ENCODE assay signal across 8 mouse cellular contexts in genomic region chr5:137757887-137758286, GRCm38 (mm10). TPM values are rescaled to one million over a fixed set of nuclear protein-coding genes. Genes with fewer than 3 reads are reported as not detected.
DNase-seq lines count a peak whose midpoint lies in the region; ATAC-seq and TF ChIP-seq lines count a peak whose summit lies in the region.

No protein-coding gene starts in this region.

- peak overlapping the region; percentile 41 for H3K4me3 ChIP-seq in gastrocnemius, adult 2 months
- H3K4me3 ChIP-seq in hindbrain, embryonic 13.5 days, result no peak overlapping the region
- H3K4me3 ChIP-seq in neural tube, embryonic 13.5 days, result peak overlapping the region; percentile 5; the same call in 1 of the 2 replicates

- no peak for DNase-seq in gastrocnemius, adult 2 months
- no peak for DNase-seq in gastrocnemius, postnatal 4 days (ENCODE audit: low spot score in 2 of 2)
- peak; percentile 23 for DNase-seq in ovary, postnatal 36 days (ENCODE audit: low spot score)
- DNase-seq in ovary, postnatal 14 days (ENCODE audit: low spot score), result no peak
- no peak for DNase-seq in c-Kit-positive CD71-positive TER-119-positive erythroid progenitor cells, embryonic 14.5 days (ENCODE audit: low spot score)
- no peak for DNase-seq in spleen, postnatal 36 days (ENCODE audit: low spot score in 2 of 2)

- intact Hi-C loops in gastrocnemius, adult 2 months (cut with DNase I), result loop anchor here (1.0 to 5.0 kb wide), 3 partner anchors 101 to 276 kb away; no protein-coding TSS in a partner anchor

- no peaks in the 10 kb centered on the region for H3K27me3 ChIP-seq in hindbrain, embryonic 13.5 days
- no peaks in the 10 kb centered on the region for H3K27me3 ChIP-seq in neural tube, embryonic 13.5 days

- peaks cover 26% of the 10 kb centered on the region for H3K4me1 ChIP-seq in hindbrain, embryonic 13.5 days (replicated peaks)
- peaks cover 43% of the 10 kb centered on the region for H3K4me1 ChIP-seq in neural tube, embryonic 13.5 days (replicated peaks)

- no peaks in the 10 kb centered on the region for H3K9me3 ChIP-seq in hindbrain, embryonic 13.5 days
- no peaks in the 10 kb centered on the region for H3K9me3 ChIP-seq in neural tube, embryonic 13.5 days

- H3K36me3 ChIP-seq in hindbrain, embryonic 13.5 days, result peaks cover 25% of the 10 kb centered on the region
- H3K36me3 ChIP-seq in neural tube, embryonic 13.5 days, result peaks cover 25% of the 10 kb centered on the region

- no peak for TF ChIP-seq CTCF in gastrocnemius, adult 2 months (IDR thresholded peaks at IDR 0.05)

- ATAC-seq in hindbrain, embryonic 13.5 days (ENCODE audit: low FRiP score), result peak; percentile 55
- ATAC-seq in neural tube, embryonic 13.5 days (ENCODE audit: low read depth), result peak; percentile 74

- 53% methylated on average over 6 of the region's 6 CpGs for WGBS in hindbrain, embryonic 13.5 days
- 56% methylated on average over 6 of the region's 6 CpGs for WGBS in neural tube, embryonic 13.5 days

- H3K4me2 ChIP-seq in hindbrain, embryonic 13.5 days, result peak overlapping the region; percentile 29; the same call in 1 of the 2 replicates
- peak overlapping the region; percentile 41 for H3K4me2 ChIP-seq in neural tube, embryonic 13.5 days

- peak overlapping the region; percentile 53 for H3K9ac ChIP-seq in hindbrain, embryonic 13.5 days
- peak overlapping the region; percentile 51 for H3K9ac ChIP-seq in neural tube, embryonic 13.5 days

- peak overlapping the region; percentile 35 for H3K27ac ChIP-seq in gastrocnemius, adult 2 months
- H3K27ac ChIP-seq in hindbrain, embryonic 13.5 days, result peak overlapping the region; percentile 18; the same call in 1 of the 2 replicates
- peak overlapping the region; percentile 81 for H3K27ac ChIP-seq in neural tube, embryonic 13.5 days (replicated peaks)

RNA-seq across cellular contexts. Expression of gene Tsc22d4, which starts 12.4 kb away (rescaled TPM):
- 10 to 100 TPM; 43.5 to 58.6 TPM for total RNA-seq in gastrocnemius, adult 2 months (2021)
- total RNA-seq in gastrocnemius, postnatal 4 days (2021), result 100 to 1,000 TPM; 162 to 187 TPM
- polyA plus RNA-seq in hindbrain, embryonic 13.5 days (2015; fragmentation: Nextera tagmentation; extraction: Ambion mirVana), result 61.1 and 62.5 TPM in 2 replicates
- 76.8 and 86.9 TPM in 2 replicates for polyA plus RNA-seq in neural tube, embryonic 13.5 days (2015; fragmentation: Nextera tagmentation; extraction: Ambion mirVana)

RNA-seq across cellular contexts. Expression of gene Nyap1, which starts 16.5 kb away (rescaled TPM):
- total RNA-seq in gastrocnemius, adult 2 months (2021), result under 1 TPM; 0.05 to 0.45 TPM
- total RNA-seq in gastrocnemius, postnatal 4 days (2021), result 1 to 10 TPM in 1 of 2 experiments, under 1 TPM in 1; 0.73 to 1.2 TPM
- 32.9 and 34.1 TPM in 2 replicates for polyA plus RNA-seq in hindbrain, embryonic 13.5 days (2015; fragmentation: Nextera tagmentation; extraction: Ambion mirVana)
- polyA plus RNA-seq in neural tube, embryonic 13.5 days (2015; fragmentation: Nextera tagmentation; extraction: Ambion mirVana), result 23.4 and 25.4 TPM in 2 replicates

RNA-seq across cellular contexts. Expression of gene Ppp1r35, which starts 20.8 kb away (rescaled TPM):
- 1 to 10 TPM; 5.4 to 6.9 TPM for total RNA-seq in gastrocnemius, adult 2 months (2021)
- total RNA-seq in gastrocnemius, postnatal 4 days (2021), result 10 to 100 TPM; 14.5 to 15.8 TPM
- 40.6 and 44.1 TPM in 2 replicates for polyA plus RNA-seq in hindbrain, embryonic 13.5 days (2015; fragmentation: Nextera tagmentation; extraction: Ambion mirVana)
- polyA plus RNA-seq in neural tube, embryonic 13.5 days (2015; fragmentation: Nextera tagmentation; extraction: Ambion mirVana), result 38.1 and 39.7 TPM in 2 replicates

RNA-seq across cellular contexts. Expression of gene Mepce, which starts 29.6 kb away (rescaled TPM):
- total RNA-seq in gastrocnemius, adult 2 months (2021), result 10 to 100 TPM; 22.4 to 26.2 TPM
- total RNA-seq in gastrocnemius, postnatal 4 days (2021), result 10 to 100 TPM; 25.0 to 34.2 TPM
- polyA plus RNA-seq in hindbrain, embryonic 13.5 days (2015; fragmentation: Nextera tagmentation; extraction: Ambion mirVana), result 10.7 and 11.1 TPM in 2 replicates
- polyA plus RNA-seq in neural tube, embryonic 13.5 days (2015; fragmentation: Nextera tagmentation; extraction: Ambion mirVana), result 9.9 and 12.3 TPM in 2 replicates

RNA-seq across cellular contexts. Expression of gene Zcwpw1, which starts 29.7 kb away (rescaled TPM):
- under 1 TPM; 0.20 to 0.39 TPM for total RNA-seq in gastrocnemius, adult 2 months (2021)
- total RNA-seq in gastrocnemius, postnatal 4 days (2021), result 1 to 10 TPM; 4.3 to 5.6 TPM
- 10.6 and 12.3 TPM in 2 replicates for polyA plus RNA-seq in hindbrain, embryonic 13.5 days (2015; fragmentation: Nextera tagmentation; extraction: Ambion mirVana)
- polyA plus RNA-seq in neural tube, embryonic 13.5 days (2015; fragmentation: Nextera tagmentation; extraction: Ambion mirVana), result 10.4 and 12.4 TPM in 2 replicates

Comparison
In these comparisons a context has a peak if more than half of its experiments do, and no peak if none do; other contexts are left out.
1. H3K27ac ChIP-seq: peak in every context shown above with its lines; median percentile 81 in neural tube, embryonic 13.5 days; 35 in gastrocnemius, adult 2 months; 18 in hindbrain, embryonic 13.5 days.